Mouse (Mus musculus): ENCODE measurements at regions not wholly inside any gene's neighbourhood (a gene's known extent, or its start where the extent isn't known, plus 50 kb on each side); places are given as distances from the start of the nearest gene placed in this dataset.
"Not testable (repeated sequence)": the region's sequence is repeated elsewhere in the genome, so short reads cannot be mapped to it uniquely, and the experiment has no call there.

- DNase-seq = no peak
Observed at GRCm38 (mm10) chr10:69045275-69045674, 106.0 kb upstream of the Rhobtb1 start.

DNA sequence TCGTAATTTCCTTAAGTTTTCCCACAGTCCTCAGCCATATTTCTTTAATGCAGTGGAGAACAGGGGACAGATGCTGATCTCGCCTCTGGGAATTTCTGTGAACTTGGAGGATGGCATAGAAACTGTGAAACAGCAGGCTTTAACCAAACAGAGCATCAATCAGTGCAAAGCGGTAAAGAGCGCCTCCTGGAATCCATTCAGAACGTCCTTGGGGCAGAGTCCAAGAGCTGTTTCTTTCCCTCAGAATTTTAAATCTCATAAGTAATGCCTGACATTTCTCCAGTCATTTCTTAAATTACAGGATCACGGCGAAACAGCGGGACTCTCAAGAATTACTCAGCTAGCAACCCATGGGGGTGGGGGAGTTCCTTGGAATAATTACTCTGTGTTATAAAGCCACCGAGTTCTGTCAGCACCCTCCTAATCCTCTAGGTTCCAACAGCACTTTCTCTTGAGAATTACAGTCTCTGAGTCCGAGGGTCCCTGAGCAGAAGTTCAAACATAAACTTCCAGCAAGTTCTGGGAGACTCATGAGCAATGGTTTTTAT lies 105.2 kb upstream of the Rhobtb1 start:
- DNase-seq = no peak

- DNase-seq = no peak
Observed at GRCm38 (mm10) chr10:69078008-69078407, 73.2 kb upstream of the Rhobtb1 start.

DNA sequence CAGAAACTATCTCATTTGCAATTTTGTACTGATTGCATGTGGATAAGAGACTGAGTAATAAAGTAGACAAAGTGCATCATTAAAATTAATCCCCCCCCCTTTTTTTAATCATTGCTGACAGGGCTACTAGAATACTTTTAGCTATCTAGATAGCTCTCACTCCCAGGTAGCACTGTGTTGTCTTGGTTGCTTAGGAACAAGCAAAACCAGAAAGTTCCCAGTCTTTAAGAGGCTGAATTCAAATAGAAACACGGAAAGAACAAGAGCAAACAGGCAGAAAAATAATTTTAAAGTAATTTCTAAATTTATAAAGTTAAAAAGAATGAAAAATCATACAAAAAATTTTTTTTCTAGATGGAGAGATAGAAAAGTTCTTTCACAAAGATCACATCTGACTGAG lies 65.0 kb upstream of the Rhobtb1 start:
- no peak for DNase-seq

DNA sequence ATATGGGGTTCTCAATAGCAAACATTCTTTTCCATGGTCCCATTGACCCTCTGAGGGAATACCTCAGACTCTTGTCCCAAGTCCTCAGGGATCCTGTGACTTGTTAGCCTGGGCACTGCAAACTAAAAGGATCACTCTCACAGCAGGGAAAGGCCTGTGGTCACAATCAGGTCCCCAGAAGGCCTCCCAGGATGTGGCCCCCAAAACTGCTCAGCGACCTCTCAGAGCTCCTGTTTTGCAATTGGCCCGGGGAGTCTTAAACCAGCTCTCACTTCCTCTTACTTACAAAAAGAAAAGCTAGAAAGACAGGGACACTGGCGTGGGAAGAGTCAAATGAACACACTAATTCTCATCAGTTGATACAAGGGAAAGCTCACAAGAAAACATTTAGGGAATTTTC lies 59.4 kb upstream of the Rhobtb1 start:
- DNase-seq = no peak

- DNase-seq = no peak
Observed at GRCm38 (mm10) chr10:69100021-69100420, 51.2 kb upstream of the Rhobtb1 start.

- not testable (repeated sequence) for DNase-seq
Observed at GRCm38 (mm10) chr10:69100742-69101141, 50.5 kb upstream of the Rhobtb1 start.

Data from thymus, postnatal 36 days (tissue).